Mouse (Mus musculus): ENCODE results near the gene Ptpre. TPM values are rescaled to one million over a fixed set of nuclear protein-coding genes. Genes with fewer than 3 reads are reported as not detected.

Gene Ptpre
- polyA plus RNA-seq, 1 experiment from 2014 or later: 0.75 TPM

DNA sequence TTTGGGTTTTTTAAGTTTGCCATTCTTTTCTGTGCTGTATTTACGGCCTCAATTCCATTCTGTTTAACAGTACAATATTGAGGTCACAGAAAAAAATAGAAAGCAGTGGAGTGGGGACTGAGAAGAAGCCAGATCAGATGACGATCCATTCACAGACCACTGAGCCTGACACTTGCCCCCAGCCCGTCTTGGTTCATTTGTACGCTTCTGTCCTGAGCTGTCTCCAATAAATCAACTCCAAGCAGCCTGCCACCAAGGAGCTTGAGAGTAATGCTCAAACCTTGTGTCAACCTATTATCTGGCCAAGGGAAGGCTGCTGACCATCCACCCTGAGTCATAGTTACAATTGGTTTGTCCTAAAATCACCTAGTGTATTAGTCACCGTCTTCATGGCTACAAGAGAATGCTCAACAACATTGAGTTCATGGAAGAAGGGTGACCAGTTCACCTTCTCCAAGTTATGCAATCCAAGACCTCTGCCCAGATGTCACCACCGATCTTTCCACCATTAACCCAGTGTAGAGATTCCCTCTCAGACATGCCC lies 12.8 kb upstream of the Ptpre start:
- Histone ChIP-seq H3K36me3 (ENCODE audit: control insufficient read depth, insufficient read depth, low read length) (no peaks in the 10 kb centered on the region), H3K27ac (replicated peaks; ENCODE audit: low read depth, low read length) (no peak overlapping the region), H3K27me3 (ENCODE audit: control insufficient read depth, insufficient read depth, low read length) (no peaks in the 10 kb centered on the region), H3K4me2 (ENCODE audit: low read depth, severe bottlenecking) (no peak overlapping the region), H3K9me3 (ENCODE audit: control insufficient read depth, low read length) (no peaks in the 10 kb centered on the region), H3K9ac (ENCODE audit: low read length) (no peak overlapping the region), H3K4me3 (ENCODE audit: low read depth, low read length) (no peak overlapping the region), H3K4me1 (ENCODE audit: control insufficient read depth, insufficient read depth, low read length) (no peaks in the 10 kb centered on the region)
- DNase-seq (ENCODE audit: low spot score) (no peak), ATAC-seq (ENCODE audit: insufficient number of reproducible peaks, low FRiP score, low TSS enrichment, low read depth) (no peak)
- 75% methylated on average over 6 of the region's 6 CpGs for WGBS

- ATAC-seq (ENCODE audit: insufficient number of reproducible peaks, low FRiP score, low TSS enrichment, low read depth): no peak
- H3K9me3 ChIP-seq (ENCODE audit: control insufficient read depth, low read length): no peaks in the 10 kb centered on the region
- no peak overlapping the region for H3K9ac ChIP-seq (ENCODE audit: low read length)
- no peaks in the 10 kb centered on the region for H3K27me3 ChIP-seq (ENCODE audit: control insufficient read depth, insufficient read depth, low read length)
- no peak for DNase-seq (ENCODE audit: low spot score)
- H3K27ac ChIP-seq (replicated peaks; ENCODE audit: low read depth, low read length): no peak overlapping the region
- no peak overlapping the region for H3K4me3 ChIP-seq (ENCODE audit: low read depth, low read length)
- no peak overlapping the region for H3K4me2 ChIP-seq (ENCODE audit: low read depth, severe bottlenecking)
- H3K36me3 ChIP-seq (ENCODE audit: control insufficient read depth, insufficient read depth, low read length): no peaks in the 10 kb centered on the region
- H3K4me1 ChIP-seq (ENCODE audit: control insufficient read depth, insufficient read depth, low read length): no peaks in the 10 kb centered on the region
- 87% methylated on average over 3 of the region's 3 CpGs for WGBS
These were observed 10.6 kb upstream of the Ptpre start for GRCm38 (mm10) chr7:135526574-135527152.

DNA sequence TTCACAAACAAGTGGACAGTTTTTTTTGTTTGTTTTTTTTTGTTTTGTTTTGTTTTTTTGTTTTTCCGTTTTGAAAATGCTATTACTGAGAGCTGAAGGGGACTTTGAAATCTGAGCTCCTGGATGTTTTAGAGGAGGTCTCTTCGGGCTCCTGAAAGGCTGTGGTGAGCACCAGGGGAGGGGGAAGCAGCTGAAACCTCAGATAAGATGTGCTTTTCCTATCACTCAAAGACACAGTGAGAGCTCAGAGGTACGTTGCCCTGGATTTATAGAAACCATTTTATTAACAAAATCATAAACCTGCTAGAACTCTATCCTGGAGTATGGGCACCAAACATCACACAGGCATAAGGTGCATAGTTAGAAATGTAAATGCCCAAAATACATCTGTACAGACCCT lies 10.1 kb upstream of the Ptpre start:
- H3K4me3 ChIP-seq (ENCODE audit: low read depth, low read length): no peak overlapping the region
- ATAC-seq (ENCODE audit: insufficient number of reproducible peaks, low FRiP score, low TSS enrichment, low read depth): no peak
- DNase-seq (ENCODE audit: low spot score): no peak
- no peak overlapping the region for H3K9ac ChIP-seq (ENCODE audit: low read length)
- no peak overlapping the region for H3K27ac ChIP-seq (replicated peaks; ENCODE audit: low read depth, low read length)
- H3K27me3 ChIP-seq (ENCODE audit: control insufficient read depth, insufficient read depth, low read length): no peaks in the 10 kb centered on the region
- 45% methylated on average over 3 of the region's 3 CpGs for WGBS
- no peaks in the 10 kb centered on the region for H3K36me3 ChIP-seq (ENCODE audit: control insufficient read depth, insufficient read depth, low read length)
- H3K4me2 ChIP-seq (ENCODE audit: low read depth, severe bottlenecking): no peak overlapping the region
- no peaks in the 10 kb centered on the region for H3K4me1 ChIP-seq (ENCODE audit: control insufficient read depth, insufficient read depth, low read length)
- H3K9me3 ChIP-seq (ENCODE audit: control insufficient read depth, low read length): no peaks in the 10 kb centered on the region

GRCm38 (mm10) chr7:135528515-135528914 lies 8.8 kb upstream of the Ptpre start, which contains the start of gene Clrn3:
TSS of gene Clrn3 (minus strand) at chr7:135528654.
- H3K4me1 ChIP-seq (ENCODE audit: control insufficient read depth, insufficient read depth, low read length): no peaks in the 10 kb centered on the region
- no peak within 1 kb of the TSS for H3K9ac ChIP-seq (ENCODE audit: low read length)
- DNase-seq (ENCODE audit: low spot score): no peak
- no peak within 1 kb of the TSS for H3K27ac ChIP-seq (replicated peaks; ENCODE audit: low read depth, low read length)
- ATAC-seq (ENCODE audit: insufficient number of reproducible peaks, low FRiP score, low TSS enrichment, low read depth): no peak
- H3K4me3 ChIP-seq (ENCODE audit: low read depth, low read length): no peak within 1 kb of the TSS
- no peaks in the 10 kb centered on the region for H3K27me3 ChIP-seq (ENCODE audit: control insufficient read depth, insufficient read depth, low read length)
- 85% methylated on average over 7 of the region's 7 CpGs for WGBS
- H3K4me2 ChIP-seq (ENCODE audit: low read depth, severe bottlenecking): no peak within 1 kb of the TSS
- H3K36me3 ChIP-seq (ENCODE audit: control insufficient read depth, insufficient read depth, low read length): no peaks in the 10 kb centered on the region
- no peaks in the 10 kb centered on the region for H3K9me3 ChIP-seq (ENCODE audit: control insufficient read depth, low read length)

- no peaks in the 10 kb centered on the region for H3K9me3 ChIP-seq (ENCODE audit: control insufficient read depth, low read length)
- H3K27ac ChIP-seq (replicated peaks; ENCODE audit: low read depth, low read length): no peak overlapping the region
These were observed 8.2 kb upstream of the Ptpre start for GRCm38 (mm10) chr7:135529068-135529467.

DNA sequence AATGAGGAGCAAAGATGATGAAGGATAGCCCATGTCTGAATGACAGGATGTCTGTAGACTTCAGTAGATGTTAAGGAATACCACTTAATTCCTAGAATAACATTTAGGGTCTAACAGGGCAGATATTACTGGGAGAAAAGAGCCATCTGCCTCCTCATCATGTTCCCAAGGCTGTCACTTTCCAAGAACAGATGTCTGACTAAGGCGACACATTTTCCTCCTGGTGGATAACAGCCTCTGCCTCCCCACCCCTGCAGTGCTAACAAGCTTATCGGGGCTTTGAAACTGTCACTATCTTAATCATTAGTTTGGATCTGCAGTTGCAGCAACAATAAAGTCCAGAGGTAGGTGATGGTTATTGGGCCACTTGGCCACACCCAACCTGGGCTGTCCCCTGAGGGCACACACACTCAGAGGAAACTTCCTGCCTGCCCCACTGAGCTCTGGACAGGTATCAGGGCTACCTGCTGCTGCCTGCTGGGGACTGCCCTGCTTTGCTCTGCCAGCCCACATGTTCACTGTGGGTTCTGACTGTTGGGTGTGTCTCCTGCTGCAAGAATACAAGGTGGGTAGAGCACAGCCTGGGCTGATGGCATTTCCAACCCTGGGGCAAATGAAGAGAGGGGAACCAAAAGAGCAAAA lies 2.6 kb upstream of the Ptpre start:
- DNase-seq (ENCODE audit: low spot score) (no peak), ATAC-seq (ENCODE audit: insufficient number of reproducible peaks, low FRiP score, low TSS enrichment, low read depth) (no peak)
- Histone ChIP-seq H3K9ac (ENCODE audit: low read length) (no peak overlapping the region), H3K9me3 (ENCODE audit: control insufficient read depth, low read length) (no peaks in the 10 kb centered on the region), H3K27ac (replicated peaks; ENCODE audit: low read depth, low read length) (no peak overlapping the region), H3K4me1 (ENCODE audit: control insufficient read depth, insufficient read depth, low read length) (no peaks in the 10 kb centered on the region), H3K4me3 (ENCODE audit: low read depth, low read length) (no peak overlapping the region), H3K4me2 (ENCODE audit: low read depth, severe bottlenecking) (no peak overlapping the region), H3K27me3 (ENCODE audit: control insufficient read depth, insufficient read depth, low read length) (peaks cover 11% of the 10 kb centered on the region), H3K36me3 (ENCODE audit: control insufficient read depth, insufficient read depth, low read length) (no peaks in the 10 kb centered on the region)
- WGBS: 50% methylated on average over 2 of the region's 2 CpGs

More at GRCm38 (mm10) chr7:135529068-135529467, 8.2 kb upstream of the Ptpre start:
- 94% methylated on average over 2 of the region's 2 CpGs for WGBS
- no peak overlapping the region for H3K4me3 ChIP-seq (ENCODE audit: low read depth, low read length)
- ATAC-seq (ENCODE audit: insufficient number of reproducible peaks, low FRiP score, low TSS enrichment, low read depth) (no peak), DNase-seq (ENCODE audit: low spot score) (no peak)
- H3K4me1 ChIP-seq (ENCODE audit: control insufficient read depth, insufficient read depth, low read length): no peaks in the 10 kb centered on the region
- no peak overlapping the region for H3K9ac ChIP-seq (ENCODE audit: low read length)
- H3K27me3 ChIP-seq (ENCODE audit: control insufficient read depth, insufficient read depth, low read length): no peaks in the 10 kb centered on the region
- no peak overlapping the region for H3K4me2 ChIP-seq (ENCODE audit: low read depth, severe bottlenecking)
- no peaks in the 10 kb centered on the region for H3K36me3 ChIP-seq (ENCODE audit: control insufficient read depth, insufficient read depth, low read length)

DNA sequence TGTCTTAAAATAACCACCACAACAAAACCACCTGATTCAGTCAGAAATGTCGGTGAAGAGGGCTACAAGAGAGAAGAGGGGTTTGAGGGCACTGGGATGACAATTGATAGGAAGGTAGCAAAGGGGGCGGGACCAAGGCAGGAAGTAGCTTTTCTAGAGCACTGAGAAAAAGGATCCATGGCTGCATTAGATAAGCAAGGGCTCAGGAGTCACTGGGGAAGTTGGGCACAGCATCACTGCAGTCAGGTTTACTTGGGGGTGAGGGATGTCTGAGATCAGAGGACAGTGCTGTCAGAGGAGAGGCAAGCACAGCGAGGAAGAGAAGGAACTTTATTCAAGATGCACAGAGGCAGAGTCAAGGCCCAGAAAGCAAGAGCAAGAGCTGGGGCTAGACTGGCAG lies 1.4 kb upstream of the Ptpre start:
- Histone ChIP-seq H3K4me3 (ENCODE audit: low read depth, low read length) (no peak overlapping the region), H3K9me3 (ENCODE audit: control insufficient read depth, low read length) (no peaks in the 10 kb centered on the region), H3K4me1 (ENCODE audit: control insufficient read depth, insufficient read depth, low read length) (no peaks in the 10 kb centered on the region), H3K36me3 (ENCODE audit: control insufficient read depth, insufficient read depth, low read length) (no peaks in the 10 kb centered on the region), H3K9ac (ENCODE audit: low read length) (no peak overlapping the region), H3K4me2 (ENCODE audit: low read depth, severe bottlenecking) (no peak overlapping the region), H3K27ac (replicated peaks; ENCODE audit: low read depth, low read length) (no peak overlapping the region), H3K27me3 (ENCODE audit: control insufficient read depth, insufficient read depth, low read length) (peaks cover 12% of the 10 kb centered on the region)
- DNase-seq (ENCODE audit: low spot score) (no peak), ATAC-seq (ENCODE audit: insufficient number of reproducible peaks, low FRiP score, low TSS enrichment, low read depth) (no peak)
- 83% methylated on average over 3 of the region's 3 CpGs for WGBS

GRCm38 (mm10) chr7:135537948-135538741 lies 864 bp downstream of the Ptpre start:
- no peaks in the 10 kb centered on the region for H3K36me3 ChIP-seq (ENCODE audit: control insufficient read depth, insufficient read depth, low read length)
- peaks cover 12% of the 10 kb centered on the region for H3K27me3 ChIP-seq (ENCODE audit: control insufficient read depth, insufficient read depth, low read length)
- H3K27ac ChIP-seq (replicated peaks; ENCODE audit: low read depth, low read length): no peak overlapping the region
- DNase-seq (ENCODE audit: low spot score) (no peak), ATAC-seq (ENCODE audit: insufficient number of reproducible peaks, low FRiP score, low TSS enrichment, low read depth) (peak; percentile 58; the same call in 1 of the 2 replicates)
- peak overlapping the region; percentile 55 for H3K4me3 ChIP-seq (ENCODE audit: low read depth, low read length)
- H3K4me1 ChIP-seq (ENCODE audit: control insufficient read depth, insufficient read depth, low read length): no peaks in the 10 kb centered on the region
- WGBS: 2% methylated on average over 71 of the region's 71 CpGs
- H3K9me3 ChIP-seq (ENCODE audit: control insufficient read depth, low read length): no peaks in the 10 kb centered on the region
- H3K4me2 ChIP-seq (ENCODE audit: low read depth, severe bottlenecking): peak overlapping the region; percentile 98
- H3K9ac ChIP-seq (ENCODE audit: low read length): peak overlapping the region; percentile 53
